Mouse (Mus musculus) forebrain, embryonic 15.5 days (tissue): ENCODE results near the gene Sod1. TPM values are rescaled to one million over a fixed set of nuclear protein-coding genes. Genes with fewer than 3 reads are reported as not detected.
"Not testable (repeated sequence)": the region's sequence is repeated elsewhere in the genome, so short reads cannot be mapped to it uniquely, and the experiment has no call there.

Source experiments
- ATAC-seq: fragments of 200-750 bp; cut with Nextera tagmentation; replicated peaks from 2 replicates; pipeline ENCODE4 v1.8.0; 2017; ENCODE audit warnings: mild to moderate bottlenecking, moderate TSS enrichment, moderate library complexity
- H3K27ac ChIP-seq: fragments of 300-500 bp; sonication (generic); replicated peaks from 2 replicates; pipeline ENCODE4 v1.5.1; 2015; ENCODE audit warnings: mild to moderate bottlenecking, inconsistent platforms
- H3K27me3 ChIP-seq: fragments of 300-500 bp; sonication (generic); 2 replicates; pipeline ENCODE4 v1.6.1; 2015; ENCODE audit warnings: inconsistent platforms
- H3K36me3 ChIP-seq: fragments of 300-500 bp; sonication (generic); 2 replicates; pipeline ENCODE4 v1.6.1; 2015; ENCODE audit warnings: mild to moderate bottlenecking, inconsistent platforms
- H3K4me1 ChIP-seq: fragments of 300-500 bp; sonication (generic); 2 replicates; pipeline ENCODE4 v1.6.1; 2015; ENCODE audit warnings: inconsistent platforms
- H3K4me2 ChIP-seq: fragments of 300-500 bp; sonication (generic); replicated peaks from 2 replicates; pipeline ENCODE4 v1.6.1; 2015; ENCODE audit warnings: mild to moderate bottlenecking, inconsistent platforms
- H3K4me3 ChIP-seq: fragments of 300-500 bp; sonication (generic); 2 replicates; pipeline ENCODE4 v1.5.1; 2015; ENCODE audit warnings: mild to moderate bottlenecking, inconsistent platforms
- H3K9ac ChIP-seq: fragments of 300-500 bp; sonication (generic); replicated peaks from 2 replicates; pipeline ENCODE4 v1.6.1; 2015; ENCODE audit warnings: mild to moderate bottlenecking, inconsistent platforms
- H3K9me3 ChIP-seq: fragments of 300-500 bp; sonication (generic); 2 replicates; pipeline ENCODE4 v1.6.1; 2016; ENCODE audit warnings: inconsistent platforms
- WGBS: fragments of 180-500 bp; shearing (Covaris S2); methylation state at CpG from one replicate; pipeline ENCODE4 v1.1.7; 2015; ENCODE audit warnings: mixed read lengths; 5-methylcytosine and 5-hydroxymethylcytosine counted together
- polyA plus RNA-seq: library from polyadenylated mRNA; unstranded; fragments of >200 nt; fragmentation: Nextera tagmentation; extraction: Ambion mirVana; gene quantifications from 2 replicates; pipeline ENCODE4 v1.2.1, GENCODE M21; 2015

The Sod1 gene
- polyA plus RNA-seq, 1 experiment from 2014 or later: 853 TPM

- Histone ChIP-seq H3K27me3 (no peaks in the 10 kb centered on the region), H3K9me3 (no peaks in the 10 kb centered on the region), H3K4me3 (no peak overlapping the region), H3K4me1 (no peaks in the 10 kb centered on the region), H3K27ac (no peak overlapping the region), H3K36me3 (peaks cover 11% of the 10 kb centered on the region), H3K9ac (no peak overlapping the region), H3K4me2 (no peak overlapping the region)
- ATAC-seq: no peak
- 88% methylated on average over 10 of the region's 10 CpGs for WGBS
These were observed 13.1 kb downstream of the Sod1 start for GRCm38 (mm10) chr16:90233702-90234101.

GRCm38 (mm10) chr16:90234617-90235016, 14.1 kb downstream of the Sod1 start:
- WGBS: 54% methylated on average over 6 of the region's 6 CpGs
- no peak overlapping the region for H3K4me2 ChIP-seq
- no peak overlapping the region for H3K27ac ChIP-seq
- H3K4me3 ChIP-seq: no peak overlapping the region
- no peaks in the 10 kb centered on the region for H3K4me1 ChIP-seq
- ATAC-seq: no peak
- no peaks in the 10 kb centered on the region for H3K9me3 ChIP-seq
- no peaks in the 10 kb centered on the region for H3K27me3 ChIP-seq
- H3K9ac ChIP-seq: no peak overlapping the region
- H3K36me3 ChIP-seq: peaks cover 12% of the 10 kb centered on the region

GRCm38 (mm10) chr16:90235188-90235587, 14.6 kb downstream of the Sod1 start:
- WGBS: 87% methylated on average over 3 of the region's 3 CpGs
- H3K36me3 ChIP-seq: peaks cover 13% of the 10 kb centered on the region; the same call in 1 of the 2 replicates

GRCm38 (mm10) chr16:90239128-90239746, 18.7 kb downstream of the Sod1 start:
- Histone ChIP-seq H3K4me3 (no peak overlapping the region), H3K9me3 (no peaks in the 10 kb centered on the region), H3K27me3 (no peaks in the 10 kb centered on the region), H3K27ac (no peak overlapping the region), H3K4me1 (no peaks in the 10 kb centered on the region), H3K4me2 (no peak overlapping the region), H3K9ac (no peak overlapping the region), H3K36me3 (peaks cover 42% of the 10 kb centered on the region)
- no peak for ATAC-seq
- 88% methylated on average over 6 of the region's 6 CpGs for WGBS

More at GRCm38 (mm10) chr16:90235188-90235587, 14.6 kb downstream of the Sod1 start:
- no peaks in the 10 kb centered on the region for H3K27me3 ChIP-seq
- no peaks in the 10 kb centered on the region for H3K9me3 ChIP-seq
- no peak overlapping the region for H3K9ac ChIP-seq
- no peak overlapping the region for H3K4me2 ChIP-seq
- H3K4me3 ChIP-seq: no peak overlapping the region
- no peak for ATAC-seq
- H3K4me1 ChIP-seq: no peaks in the 10 kb centered on the region
- no peak overlapping the region for H3K27ac ChIP-seq

GRCm38 (mm10) chr16:90241875-90242274, 21.3 kb downstream of the Sod1 start:
- H3K36me3 ChIP-seq: peaks cover 65% of the 10 kb centered on the region
- no peak overlapping the region for H3K27ac ChIP-seq
- no peak for ATAC-seq
- no peak overlapping the region for H3K9ac ChIP-seq
- 93% methylated on average over 4 of the region's 4 CpGs for WGBS
- no peaks in the 10 kb centered on the region for H3K27me3 ChIP-seq
- H3K9me3 ChIP-seq: no peaks in the 10 kb centered on the region
- no peak overlapping the region for H3K4me3 ChIP-seq
- H3K4me1 ChIP-seq: no peaks in the 10 kb centered on the region
- H3K4me2 ChIP-seq: no peak overlapping the region

- H3K4me1 ChIP-seq: no peaks in the 10 kb centered on the region
- no peak overlapping the region for H3K27ac ChIP-seq
- H3K4me2 ChIP-seq: no peak overlapping the region
- H3K36me3 ChIP-seq: peaks cover 72% of the 10 kb centered on the region
- WGBS: 86% methylated on average over 17 of the region's 17 CpGs
- no peaks in the 10 kb centered on the region for H3K9me3 ChIP-seq
- no peaks in the 10 kb centered on the region for H3K27me3 ChIP-seq
- no peak for ATAC-seq
- no peak overlapping the region for H3K9ac ChIP-seq
- no peak overlapping the region for H3K4me3 ChIP-seq
These were observed 22.1 kb downstream of the Sod1 start for GRCm38 (mm10) chr16:90242426-90243304.

- Histone ChIP-seq H3K4me3 (no peak overlapping the region), H3K4me1 (no peaks in the 10 kb centered on the region), H3K9me3 (no peaks in the 10 kb centered on the region), H3K36me3 (peaks cover 73% of the 10 kb centered on the region), H3K27me3 (no peaks in the 10 kb centered on the region), H3K9ac (no peak overlapping the region), H3K27ac (no peak overlapping the region), H3K4me2 (no peak overlapping the region)
- ATAC-seq: no peak
- 86% methylated on average over 7 of the region's 7 CpGs for WGBS
These were observed 29.5 kb downstream of the Sod1 start for GRCm38 (mm10) chr16:90250099-90250498.

- H3K4me2 ChIP-seq, H3K9me3 ChIP-seq, H3K4me1 ChIP-seq, H3K27ac ChIP-seq, ATAC-seq, H3K4me3 ChIP-seq, H3K27me3 ChIP-seq, H3K9ac ChIP-seq: not testable (repeated sequence)
- peaks cover 67% of the 10 kb centered on the region for H3K36me3 ChIP-seq
- 86% methylated on average over 3 of the region's 3 CpGs for WGBS
These were observed 30.7 kb downstream of the Sod1 start for GRCm38 (mm10) chr16:90251256-90251655.

GRCm38 (mm10) chr16:90252521-90252920, 32.0 kb downstream of the Sod1 start:
- H3K27ac ChIP-seq: no peak overlapping the region
- H3K9me3 ChIP-seq: no peaks in the 10 kb centered on the region
- 94% methylated on average over 2 of the region's 2 CpGs for WGBS
- H3K27me3 ChIP-seq: no peaks in the 10 kb centered on the region
- H3K36me3 ChIP-seq: peaks cover 70% of the 10 kb centered on the region
- no peak overlapping the region for H3K4me3 ChIP-seq
- H3K9ac ChIP-seq: no peak overlapping the region
- no peaks in the 10 kb centered on the region for H3K4me1 ChIP-seq
- no peak overlapping the region for H3K4me2 ChIP-seq
- no peak for ATAC-seq

GRCm38 (mm10) chr16:90258950-90259349, 38.4 kb downstream of the Sod1 start:
- Histone ChIP-seq H3K4me3 (no peak overlapping the region), H3K27me3 (no peaks in the 10 kb centered on the region), H3K36me3 (peaks cover 53% of the 10 kb centered on the region), H3K27ac (no peak overlapping the region), H3K4me2 (no peak overlapping the region), H3K9ac (no peak overlapping the region), H3K9me3 (no peaks in the 10 kb centered on the region), H3K4me1 (no peaks in the 10 kb centered on the region)
- 89% methylated on average over 7 of the region's 7 CpGs for WGBS
- no peak for ATAC-seq

GRCm38 (mm10) chr16:90259623-90260022, 39.1 kb downstream of the Sod1 start:
- ATAC-seq: no peak
- H3K4me1 ChIP-seq: no peaks in the 10 kb centered on the region
- no peak overlapping the region for H3K4me3 ChIP-seq
- peaks cover 49% of the 10 kb centered on the region for H3K36me3 ChIP-seq
- no peaks in the 10 kb centered on the region for H3K9me3 ChIP-seq
- no peak overlapping the region for H3K4me2 ChIP-seq
- H3K27me3 ChIP-seq: no peaks in the 10 kb centered on the region
- WGBS: 90% methylated on average over 5 of the region's 5 CpGs
- no peak overlapping the region for H3K9ac ChIP-seq
- H3K27ac ChIP-seq: no peak overlapping the region

- Histone ChIP-seq H3K36me3 (peaks cover 45% of the 10 kb centered on the region), H3K4me1 (no peaks in the 10 kb centered on the region), H3K27me3 (no peaks in the 10 kb centered on the region), H3K4me3 (no peak overlapping the region), H3K9ac (no peak overlapping the region), H3K27ac (no peak overlapping the region), H3K9me3 (no peaks in the 10 kb centered on the region), H3K4me2 (no peak overlapping the region)
- WGBS: 91% methylated on average over 4 of the region's 4 CpGs
- no peak for ATAC-seq
These were observed 39.5 kb downstream of the Sod1 start for GRCm38 (mm10) chr16:90260097-90260496.
